Mouse (Mus musculus) stomach, postnatal 0 days (tissue): ENCODE measurements around the gene Eml1. TPM values are rescaled to one million over a fixed set of nuclear protein-coding genes. Genes with fewer than 3 reads are reported as not detected.

Experiments
- ATAC-seq: fragments of 200-750 bp; cut with Nextera tagmentation; 2 replicates; pipeline ENCODE4 v1.8.0; 2017; ENCODE audit not compliant: low FRiP score, low TSS enrichment
- DNase-seq: peaks from one replicate; pipeline ENCODE4 v3.0.0-alpha.2; 2016; ENCODE audit warnings: low spot score
- H3K27ac ChIP-seq: fragments of 300-500 bp; sonication (generic); replicated peaks from 2 replicates; pipeline ENCODE4 v1.5.1; 2014; ENCODE audit warnings: mild to moderate bottlenecking, control low read depth
- H3K27me3 ChIP-seq: fragments of 300-500 bp; sonication (generic); 2 replicates; pipeline ENCODE4 v1.6.1; 2014; ENCODE audit warnings: low read length; ENCODE audit not compliant: control insufficient read depth, insufficient read depth
- H3K36me3 ChIP-seq: fragments of 300-500 bp; sonication (generic); 2 replicates; pipeline ENCODE4 v1.6.1; 2014; ENCODE audit warnings: low read length, mixed read lengths; ENCODE audit not compliant: control insufficient read depth, insufficient read depth
- H3K4me1 ChIP-seq: fragments of 300-500 bp; sonication (generic); replicated peaks from 2 replicates; pipeline ENCODE4 v1.6.1; 2014; ENCODE audit warnings: antibody characterized with exemption; ENCODE audit not compliant: control insufficient read depth, insufficient read depth
- H3K4me2 ChIP-seq: fragments of 300-500 bp; sonication (generic); replicated peaks from 2 replicates; pipeline ENCODE4 v1.6.1; 2014; ENCODE audit warnings: low read depth, mild to moderate bottlenecking, control low read depth, moderate library complexity
- H3K4me3 ChIP-seq: fragments of 300-500 bp; sonication (generic); 2 replicates; pipeline ENCODE4 v1.5.1; 2014; ENCODE audit warnings: low read depth, low read length, control low read depth
- H3K9ac ChIP-seq: fragments of 300-500 bp; sonication (generic); 2 replicates; pipeline ENCODE4 v1.6.1; 2014; ENCODE audit warnings: mild to moderate bottlenecking, low read length, control low read depth, mixed read lengths
- H3K9me3 ChIP-seq: fragments of 300-500 bp; sonication (generic); 2 replicates; pipeline ENCODE4 v1.6.1; 2016; ENCODE audit warnings: low read length; ENCODE audit not compliant: control insufficient read depth
- CTCF ChIP-seq: IDR thresholded peaks from 2 replicates; pipeline ENCODE4 v1.5.1; 2016; ENCODE audit warnings: antibody characterized with exemption, low read depth, mild to moderate bottlenecking, moderate library complexity
- EP300 ChIP-seq: optimal IDR thresholded peaks from 2 replicates; pipeline ENCODE3; 2016; ENCODE audit warnings: antibody characterized with exemption
- WGBS: fragments of 180-500 bp; shearing (Covaris S2); extraction: QIAGEN DNeasy Blood & Tissue Kit; methylation state at CpG from one replicate; pipeline ENCODE4 v1.1.7; 2014; 5-methylcytosine and 5-hydroxymethylcytosine counted together
- polyA plus RNA-seq: library from polyadenylated mRNA; unstranded; fragments of >200 nt; fragmentation: Nextera tagmentation; extraction: Ambion mirVana; gene quantifications from 2 replicates; pipeline ENCODE4 v1.2.1, GENCODE M21; 2015

The Eml1 gene
- polyA plus RNA-seq, 1 experiment from 2014 or later: 53.8 TPM

- Histone ChIP-seq H3K4me3 (no peak overlapping the region), H3K27ac (no peak overlapping the region), H3K36me3 (no peaks in the 10 kb centered on the region), H3K27me3 (no peaks in the 10 kb centered on the region), H3K4me1 (no peaks in the 10 kb centered on the region; the same call in 1 of the 2 replicates), H3K9me3 (no peaks in the 10 kb centered on the region), H3K9ac (no peak overlapping the region), H3K4me2 (no peak overlapping the region)
- WGBS: 76% methylated on average over 8 of the region's 8 CpGs
- TF ChIP-seq EP300 (no peak), CTCF (no peak)
- ATAC-seq: no peak
- DNase-seq: no peak
These were observed 28.4 kb downstream of the Eml1 start for GRCm38 (mm10) chr12:108399191-108399590.

- Histone ChIP-seq H3K9me3 (no peaks in the 10 kb centered on the region), H3K27me3 (no peaks in the 10 kb centered on the region), H3K36me3 (no peaks in the 10 kb centered on the region), H3K4me1 (peaks cover 2% of the 10 kb centered on the region; the same call in 1 of the 2 replicates), H3K4me3 (no peak overlapping the region), H3K4me2 (no peak overlapping the region), H3K9ac (no peak overlapping the region), H3K27ac (no peak overlapping the region)
- no peak for DNase-seq
- no peak for ATAC-seq
- 72% methylated on average over 8 of the region's 8 CpGs for WGBS
- TF ChIP-seq CTCF (no peak), EP300 (no peak)
These were observed 30.2 kb downstream of the Eml1 start for GRCm38 (mm10) chr12:108400951-108401350.

GRCm38 (mm10) chr12:108403957-108404356, 33.2 kb downstream of the Eml1 start:
- H3K9me3 ChIP-seq: no peaks in the 10 kb centered on the region
- H3K27ac ChIP-seq: peak overlapping the region; percentile 81
- no peaks in the 10 kb centered on the region for H3K27me3 ChIP-seq
- H3K4me2 ChIP-seq: 0 out of 2 replicates have a peak overlapping the region, but pooled peaks have one; percentile 9
- WGBS: 6% methylated on average over 6 of the region's 6 CpGs
- DNase-seq: peak; percentile 58
- peak; percentile 93 for ATAC-seq
- H3K9ac ChIP-seq: no peak overlapping the region
- TF ChIP-seq CTCF (peak; percentile 39; the same call in 1 of the 2 replicates), EP300 (no peak)
- no peak overlapping the region for H3K4me3 ChIP-seq
- no peaks in the 10 kb centered on the region for H3K36me3 ChIP-seq
- peaks cover 2% of the 10 kb centered on the region; the same call in 1 of the 2 replicates for H3K4me1 ChIP-seq

GRCm38 (mm10) chr12:108409100-108409499, 38.3 kb downstream of the Eml1 start:
- Histone ChIP-seq H3K4me3 (no peak overlapping the region), H3K36me3 (no peaks in the 10 kb centered on the region), H3K4me1 (peaks cover 2% of the 10 kb centered on the region; the same call in 1 of the 2 replicates), H3K9me3 (no peaks in the 10 kb centered on the region), H3K27me3 (no peaks in the 10 kb centered on the region), H3K9ac (no peak overlapping the region), H3K4me2 (no peak overlapping the region), H3K27ac (no peak overlapping the region)
- WGBS: 66% methylated on average over 5 of the region's 5 CpGs
- TF ChIP-seq EP300 (no peak), CTCF (no peak)
- DNase-seq (no peak), ATAC-seq (no peak)

GRCm38 (mm10) chr12:108410416-108411208, 39.9 kb downstream of the Eml1 start:
- WGBS: 60% methylated on average over 14 of the region's 14 CpGs
- Histone ChIP-seq H3K27me3 (no peaks in the 10 kb centered on the region), H3K4me1 (no peaks in the 10 kb centered on the region), H3K27ac (no peak overlapping the region), H3K4me3 (no peak overlapping the region), H3K9ac (no peak overlapping the region), H3K36me3 (no peaks in the 10 kb centered on the region), H3K4me2 (no peak overlapping the region), H3K9me3 (no peaks in the 10 kb centered on the region)
- no peak for TF ChIP-seq CTCF
- no peak for TF ChIP-seq EP300
- ATAC-seq (no peak), DNase-seq (no peak)

- Histone ChIP-seq H3K36me3 (no peaks in the 10 kb centered on the region), H3K27me3 (no peaks in the 10 kb centered on the region), H3K27ac (no peak overlapping the region), H3K9me3 (no peaks in the 10 kb centered on the region), H3K4me3 (no peak overlapping the region), H3K4me1 (no peaks in the 10 kb centered on the region), H3K9ac (no peak overlapping the region), H3K4me2 (no peak overlapping the region)
- no peak for DNase-seq
- no peak for ATAC-seq
- WGBS: 93% methylated on average over 9 of the region's 9 CpGs
- TF ChIP-seq EP300 (no peak), CTCF (no peak)
These were observed 44.2 kb downstream of the Eml1 start for GRCm38 (mm10) chr12:108414932-108415331.
